Mouse (Mus musculus) thymus, postnatal 4 days (tissue): Measurements from ENCODE around the gene Stard3.

Experiments used
- DNase-seq: peaks from one replicate; pipeline ENCODE4 v3.0.0; 2021

Stard3 gene

GRCm38 (mm10) chr11:98329081-98329959 is 28.8 kb upstream of the Stard3 start, which contains the start of gene Neurod2:
TSS of gene Neurod2 (minus strand) at chr11:98329648.
- no peak for DNase-seq

GRCm38 (mm10) chr11:98329960-98330744 is 28.0 kb upstream of the Stard3 start:
- DNase-seq = no peak

GRCm38 (mm10) chr11:98330745-98331204 is 27.4 kb upstream of the Stard3 start:
- DNase-seq = no peak

GRCm38 (mm10) chr11:98331401-98331800 is 26.8 kb upstream of the Stard3 start:
- DNase-seq = no peak

- DNase-seq = no peak
These were observed 26.0 kb upstream of the Stard3 start for GRCm38 (mm10) chr11:98332186-98332585.

GRCm38 (mm10) chr11:98332841-98333240 is 25.3 kb upstream of the Stard3 start:
- no peak for DNase-seq

- DNase-seq = no peak
These were observed 24.9 kb upstream of the Stard3 start for GRCm38 (mm10) chr11:98333263-98333696.

GRCm38 (mm10) chr11:98333981-98334741 is 24.0 kb upstream of the Stard3 start:
- no peak for DNase-seq

- no peak for DNase-seq
These were observed 22.9 kb upstream of the Stard3 start for GRCm38 (mm10) chr11:98335250-98335649.

- peak; percentile 55 for DNase-seq
These were observed 21.7 kb upstream of the Stard3 start for GRCm38 (mm10) chr11:98336245-98337107.

GRCm38 (mm10) chr11:98338507-98338961 is 19.6 kb upstream of the Stard3 start:
- peak; percentile 51 for DNase-seq

- DNase-seq = no peak
These were observed 19.1 kb upstream of the Stard3 start for GRCm38 (mm10) chr11:98339071-98339501.

GRCm38 (mm10) chr11:98339679-98340287 is 18.4 kb upstream of the Stard3 start:
- DNase-seq = no peak

- no peak for DNase-seq
These were observed 17.6 kb upstream of the Stard3 start for GRCm38 (mm10) chr11:98340597-98340996.

GRCm38 (mm10) chr11:98341174-98341573 is 17.0 kb upstream of the Stard3 start:
- no peak for DNase-seq

GRCm38 (mm10) chr11:98342000-98342945 is 15.9 kb upstream of the Stard3 start:
- DNase-seq = peak; percentile 95

- peak; percentile 90 for DNase-seq
These were observed 12.9 kb upstream of the Stard3 start for GRCm38 (mm10) chr11:98345253-98345652.

GRCm38 (mm10) chr11:98346168-98346567 is 12.0 kb upstream of the Stard3 start:
- no peak for DNase-seq

GRCm38 (mm10) chr11:98347385-98348082 is 10.6 kb upstream of the Stard3 start:
- DNase-seq = no peak
